Mouse (Mus musculus) stomach, embryonic 14.5 days (tissue): ENCODE measurements around the gene Eef2. TPM values are rescaled to one million over a fixed set of nuclear protein-coding genes. Genes with fewer than 3 reads are reported as not detected.

Source experiments
- ATAC-seq: fragments of 200-750 bp; cut with Nextera tagmentation; 2 replicates; pipeline ENCODE4 v1.8.0; 2017; ENCODE audit warnings: low read depth, moderate TSS enrichment; ENCODE audit not compliant: insufficient number of reproducible peaks, insufficient read depth, low FRiP score
- H3K27ac ChIP-seq: fragments of 300-500 bp; sonication (generic); 2 replicates; pipeline ENCODE4 v1.5.1; 2014; ENCODE audit warnings: mild to moderate bottlenecking, low read length, moderate library complexity, mixed read lengths
- H3K27me3 ChIP-seq: fragments of 300-500 bp; sonication (generic); 2 replicates; pipeline ENCODE4 v1.6.1; 2014; ENCODE audit warnings: low read length, control low read depth, mixed read lengths; ENCODE audit not compliant: control insufficient read depth, insufficient read depth
- H3K36me3 ChIP-seq: fragments of 300-500 bp; sonication (generic); 2 replicates; pipeline ENCODE4 v1.6.1; 2014; ENCODE audit warnings: mild to moderate bottlenecking, control low read depth, low read length, moderate library complexity, mixed read lengths; ENCODE audit not compliant: control insufficient read depth, insufficient read depth
- H3K4me1 ChIP-seq: fragments of 300-500 bp; sonication (generic); 2 replicates; pipeline ENCODE4 v1.6.1; 2014; ENCODE audit warnings: low read length, control low read depth, mixed read lengths; ENCODE audit not compliant: control insufficient read depth, insufficient read depth
- H3K4me2 ChIP-seq: fragments of 300-500 bp; sonication (generic); replicated peaks from 2 replicates; pipeline ENCODE4 v1.6.1; 2014; ENCODE audit warnings: low read depth, low read length, control low read depth
- H3K4me3 ChIP-seq: fragments of 300-500 bp; sonication (generic); 2 replicates; pipeline ENCODE4 v1.5.1; 2014; ENCODE audit warnings: low read depth, low read length, control low read depth
- H3K9ac ChIP-seq: fragments of 300-500 bp; sonication (generic); replicated peaks from 2 replicates; pipeline ENCODE4 v1.6.1; 2014; ENCODE audit warnings: low read depth, mild to moderate bottlenecking, control low read depth, low read length, moderate library complexity, mixed read lengths
- H3K9me3 ChIP-seq: fragments of 300-500 bp; sonication (generic); 2 replicates; pipeline ENCODE4 v1.6.1; 2016; ENCODE audit warnings: low read depth, low read length, control low read depth; ENCODE audit not compliant: control insufficient read depth
- WGBS: fragments of 180-500 bp; shearing (Covaris S2); extraction: QIAGEN DNeasy Blood & Tissue Kit; methylation state at CpG from one replicate; pipeline ENCODE4 v1.1.7; 2014; 5-methylcytosine and 5-hydroxymethylcytosine counted together
- polyA plus RNA-seq: library from polyadenylated mRNA; unstranded; fragments of >200 nt; fragmentation: Nextera tagmentation; extraction: Ambion mirVana; gene quantifications from 2 replicates; pipeline ENCODE4 v1.2.1, GENCODE M21; 2014

Eef2 gene
- polyA plus RNA-seq, 1 experiment from 2014 or later = 416 TPM

GRCm38 (mm10) chr10:81138821-81139528, 37.5 kb upstream of the Eef2 start:
- Histone ChIP-seq H3K36me3 (peaks cover 6% of the 10 kb centered on the region), H3K4me2 (peak overlapping the region; percentile 93), H3K9me3 (no peaks in the 10 kb centered on the region), H3K27ac (peak overlapping the region; percentile 89; the same call in 1 of the 2 replicates), H3K27me3 (peaks cover 4% of the 10 kb centered on the region; the same call in 1 of the 2 replicates), H3K4me3 (peak overlapping the region; percentile 94), H3K4me1 (peaks cover 49% of the 10 kb centered on the region), H3K9ac (peak overlapping the region; percentile 90)
- WGBS = 57% methylated on average over 11 of the region's 11 CpGs
- no peak for ATAC-seq

GRCm38 (mm10) chr10:81139529-81139846, 36.9 kb upstream of the Eef2 start:
- peak overlapping the region; percentile 56; the same call in 1 of the 2 replicates for H3K27ac ChIP-seq
- H3K9ac ChIP-seq = no peak overlapping the region; the same call in 1 of the 2 replicates
- no peak for ATAC-seq
- peak overlapping the region; percentile 94; the same call in 1 of the 2 replicates for H3K4me3 ChIP-seq
- no peaks in the 10 kb centered on the region; the same call in 1 of the 2 replicates for H3K27me3 ChIP-seq
- H3K4me2 ChIP-seq = peak overlapping the region; percentile 93
- H3K9me3 ChIP-seq = no peaks in the 10 kb centered on the region
- peaks cover 49% of the 10 kb centered on the region for H3K4me1 ChIP-seq
- 72% methylated on average over 4 of the region's 4 CpGs for WGBS
- peaks cover 11% of the 10 kb centered on the region for H3K36me3 ChIP-seq

GRCm38 (mm10) chr10:81140005-81140404, 36.4 kb upstream of the Eef2 start:
- Histone ChIP-seq H3K27me3 (no peaks in the 10 kb centered on the region), H3K4me1 (peaks cover 47% of the 10 kb centered on the region), H3K27ac (peak overlapping the region; percentile 56), H3K9ac (no peak overlapping the region; the same call in 1 of the 2 replicates), H3K36me3 (peaks cover 16% of the 10 kb centered on the region), H3K9me3 (no peaks in the 10 kb centered on the region), H3K4me2 (peak overlapping the region; percentile 93), H3K4me3 (peak overlapping the region; percentile 94; the same call in 1 of the 2 replicates)
- ATAC-seq = no peak
- 43% methylated on average over 8 of the region's 8 CpGs for WGBS

- Histone ChIP-seq H3K9me3 (no peaks in the 10 kb centered on the region), H3K4me2 (peak overlapping the region; percentile 93), H3K27me3 (no peaks in the 10 kb centered on the region), H3K36me3 (peaks cover 25% of the 10 kb centered on the region), H3K27ac (peak overlapping the region; percentile 56; the same call in 1 of the 2 replicates), H3K9ac (0 out of 2 replicates have a peak overlapping the region, but pooled peaks have one; percentile 11), H3K4me3 (peak overlapping the region; percentile 94), H3K4me1 (peaks cover 39% of the 10 kb centered on the region)
- no peak for ATAC-seq
- WGBS = 42% methylated on average over 10 of the region's 10 CpGs
These were observed 35.5 kb upstream of the Eef2 start for GRCm38 (mm10) chr10:81140717-81141454.

- WGBS = 68% methylated on average over 7 of the region's 7 CpGs
- Histone ChIP-seq H3K4me2 (peak overlapping the region; percentile 93; the same call in 1 of the 2 replicates), H3K9me3 (no peaks in the 10 kb centered on the region), H3K36me3 (peaks cover 32% of the 10 kb centered on the region), H3K27ac (peak overlapping the region; percentile 56; the same call in 1 of the 2 replicates), H3K9ac (no peak overlapping the region), H3K27me3 (no peaks in the 10 kb centered on the region), H3K4me3 (no peak overlapping the region), H3K4me1 (peaks cover 42% of the 10 kb centered on the region)
- ATAC-seq = no peak
These were observed 34.8 kb upstream of the Eef2 start for GRCm38 (mm10) chr10:81141455-81142210.

- Histone ChIP-seq H3K36me3 (peaks cover 41% of the 10 kb centered on the region), H3K27me3 (no peaks in the 10 kb centered on the region), H3K4me1 (peaks cover 44% of the 10 kb centered on the region), H3K27ac (peak overlapping the region; percentile 44; the same call in 1 of the 2 replicates), H3K4me2 (no peak overlapping the region), H3K4me3 (no peak overlapping the region), H3K9ac (no peak overlapping the region), H3K9me3 (no peaks in the 10 kb centered on the region)
- no peak for ATAC-seq
- 75% methylated on average over 5 of the region's 5 CpGs for WGBS
These were observed 33.9 kb upstream of the Eef2 start for GRCm38 (mm10) chr10:81142551-81142981.

- 96% methylated on average over 7 of the region's 7 CpGs for WGBS
- Histone ChIP-seq H3K4me2 (no peak overlapping the region), H3K36me3 (peaks cover 47% of the 10 kb centered on the region), H3K4me3 (no peak overlapping the region), H3K9me3 (no peaks in the 10 kb centered on the region), H3K4me1 (peaks cover 44% of the 10 kb centered on the region), H3K9ac (no peak overlapping the region), H3K27me3 (no peaks in the 10 kb centered on the region), H3K27ac (no peak overlapping the region)
- ATAC-seq = no peak
These were observed 33.2 kb upstream of the Eef2 start for GRCm38 (mm10) chr10:81143157-81143633.
